In the genomic region with DNA sequence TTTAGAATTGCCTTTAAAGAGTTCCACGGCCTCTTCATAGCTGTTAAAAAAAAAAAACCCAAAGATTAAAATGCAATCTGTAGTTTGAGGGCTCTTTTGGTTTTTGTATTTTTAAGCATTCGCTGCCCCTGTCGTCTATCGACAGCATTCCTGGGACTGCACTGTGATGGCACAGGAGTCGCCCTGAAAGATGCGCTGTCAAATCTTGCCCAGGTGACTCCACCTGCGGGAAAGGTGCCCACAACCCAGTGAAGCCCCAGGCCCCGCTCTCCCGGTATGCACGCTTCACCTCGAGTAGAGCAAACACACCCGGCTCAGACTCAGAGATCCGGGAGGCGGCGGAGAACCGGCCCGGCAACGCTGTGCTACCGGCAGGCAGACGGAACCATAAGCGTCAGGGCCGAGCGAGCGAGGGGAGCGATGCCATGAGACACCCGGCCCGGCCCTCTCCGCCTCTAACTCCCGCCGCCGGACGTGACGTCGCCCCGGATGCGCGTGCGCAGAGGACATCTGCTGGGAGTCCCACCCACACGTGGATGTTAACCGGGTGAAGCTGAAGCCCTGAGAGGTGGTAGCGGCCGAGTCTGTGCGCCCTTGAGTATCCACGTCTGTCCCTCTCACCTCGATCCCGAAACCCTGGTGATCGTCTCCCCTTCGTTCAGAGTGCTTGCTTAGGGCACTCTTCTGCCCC, we compare ENCODE assay signal across 8 mouse cellular contexts. TPM values are rescaled to one million over a fixed set of nuclear protein-coding genes. Genes with fewer than 3 reads are reported as not detected.
DNase-seq lines count a peak whose midpoint lies in the region; ATAC-seq lines count a peak whose summit lies in the region.

TSS of gene Tbc1d7 (minus strand) at position 482 of the 691 bp plus-strand sequence.

- peaks cover 15% of the 10 kb centered on the region; the same call in 1 of the 2 replicates for H3K36me3 ChIP-seq in hindbrain, embryonic 12.5 days

- H3K4me2 ChIP-seq in hindbrain, embryonic 12.5 days (replicated peaks) = peak within 1 kb of the TSS; percentile 59

- peak; percentile 94 for ATAC-seq in hindbrain, embryonic 12.5 days (ENCODE audit: low FRiP score)

- H3K9me3 ChIP-seq in hindbrain, embryonic 12.5 days (replicated peaks) = no peaks in the 10 kb centered on the region

- H3K4me3 ChIP-seq in hindbrain, embryonic 12.5 days = peak within 1 kb of the TSS; percentile 68

- peak; percentile 97 for DNase-seq in NIH3T3 (ENCODE audit: low read depth)
- DNase-seq in cerebellum, postnatal 10 days = peak; percentile 99 to 100
- peak; percentile 94 to 98 for DNase-seq in frontal cortex, postnatal 10 days (ENCODE audit: low spot score in 2 of 2)
- DNase-seq in layer of hippocampus, postnatal 14 days (ENCODE audit: low spot score in 2 of 2) = peak; percentile 96 to 98
- peak; percentile 99 for DNase-seq in lung, postnatal 14 days
- DNase-seq in retina, adult 2 months (ENCODE audit: low read depth, low spot score) = peak; percentile 95
- DNase-seq in thymus, postnatal 36 days = peak; percentile 98

- no peaks in the 10 kb centered on the region for H3K27me3 ChIP-seq in hindbrain, embryonic 12.5 days

- H3K4me1 ChIP-seq in hindbrain, embryonic 12.5 days = peaks cover 5% of the 10 kb centered on the region; the same call in 1 of the 2 replicates

- peak within 1 kb of the TSS; percentile 80 for H3K27ac ChIP-seq in hindbrain, embryonic 12.5 days

- 1% methylated on average over 48 of the region's 48 CpGs for WGBS in hindbrain, embryonic 12.5 days

- peak within 1 kb of the TSS; percentile 82 for H3K9ac ChIP-seq in hindbrain, embryonic 12.5 days

RNA-seq across cellular contexts. Expression of gene Tbc1d7, which starts in this region (rescaled TPM):
- polyA plus RNA-seq in hindbrain, embryonic 12.5 days (2016; fragmentation: Nextera tagmentation; extraction: Ambion mirVana) = 73.2 and 74.9 TPM in 2 replicates
- 10 to 100 TPM; 33.5 to 40.2 TPM for total RNA-seq in layer of hippocampus, postnatal 14 days (2021)

Comparison
In these comparisons a context has a peak if more than half of its experiments do, and no peak if none do; other contexts are left out.
1. Peak in every context shown above with its lines: DNase-seq, ATAC-seq, H3K4me3 ChIP-seq and H3K27ac ChIP-seq.